Mouse (Mus musculus): ENCODE data around the gene Car5a.

DNA sequence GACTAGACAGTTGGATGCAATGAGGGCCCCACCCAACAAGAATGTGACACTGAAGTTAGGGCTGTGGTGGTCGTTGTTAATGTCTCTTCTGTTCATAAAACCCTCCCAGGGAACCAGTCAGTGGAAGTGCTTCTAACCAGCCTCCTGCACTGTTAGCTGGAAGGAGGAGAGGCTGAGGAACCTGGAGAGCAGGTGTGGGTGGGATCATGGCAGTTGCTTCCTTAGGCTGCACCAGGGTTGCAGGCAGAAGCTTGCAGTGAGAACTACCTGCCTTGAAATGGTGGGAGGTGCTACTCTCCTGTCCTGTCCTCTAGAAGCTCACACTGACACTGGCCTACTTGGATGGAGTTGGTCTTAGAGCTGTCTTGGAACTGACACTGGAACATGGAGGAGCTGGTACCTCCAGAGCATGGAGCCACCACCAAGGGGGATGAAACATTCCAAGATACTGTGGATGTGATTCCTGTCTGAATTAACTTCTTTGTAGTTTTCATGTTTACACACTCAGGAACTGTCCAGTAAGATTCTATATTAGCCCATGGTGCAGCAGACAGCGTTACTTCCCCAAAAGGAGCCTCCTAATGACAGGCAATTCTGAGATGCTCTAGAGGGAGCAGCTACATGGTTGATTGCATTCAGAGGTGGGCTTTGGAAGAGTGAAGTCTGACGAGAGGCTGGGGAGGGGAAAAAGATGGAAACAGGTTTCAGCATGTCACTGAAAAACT lies 9.3 kb upstream of the Car5a start:
- TF ChIP-seq TAL1 (IDR thresholded peaks at IDR 0.05; ENCODE audit: low read length) (no peak), GATA1 (IDR thresholded peaks at IDR 0.05; ENCODE audit: low read length) (no peak)

Data from erythroblast, embryonic 14.5 days (primary cell).